Mouse (Mus musculus) intestine, embryonic 16.5 days (tissue): ENCODE measurements at regions not wholly inside any gene's neighbourhood (a gene's known extent, or its start where the extent isn't known, plus 50 kb on each side); places are given as distances from the start of the nearest gene placed in this dataset.

ENCODE experiments used
- ATAC-seq: fragments of 200-750 bp; cut with Nextera tagmentation; 2 replicates; pipeline ENCODE4 v1.8.0; 2017; ENCODE audit warnings: moderate TSS enrichment, moderate library complexity
- H3K27ac ChIP-seq: fragments of 300-500 bp; sonication (generic); 2 replicates; pipeline ENCODE4 v1.5.1; 2014; ENCODE audit warnings: mild to moderate bottlenecking, low read length
- H3K27me3 ChIP-seq: fragments of 300-500 bp; sonication (generic); replicated peaks from 2 replicates; pipeline ENCODE4 v1.6.1; 2014; ENCODE audit warnings: low read length, control low read depth, mixed read lengths; ENCODE audit not compliant: control insufficient read depth, insufficient read depth
- H3K36me3 ChIP-seq: fragments of 300-500 bp; sonication (generic); 2 replicates; pipeline ENCODE4 v1.6.1; 2014; ENCODE audit warnings: low read length, control low read depth; ENCODE audit not compliant: control insufficient read depth, insufficient read depth
- H3K4me1 ChIP-seq: fragments of 300-500 bp; sonication (generic); 2 replicates; pipeline ENCODE4 v1.6.1; 2014; ENCODE audit warnings: low read length, control low read depth, mixed read lengths; ENCODE audit not compliant: control insufficient read depth, insufficient read depth
- H3K4me2 ChIP-seq: fragments of 300-500 bp; sonication (generic); 2 replicates; pipeline ENCODE4 v1.6.1; 2014; ENCODE audit warnings: low read depth, low read length, control low read depth
- H3K4me3 ChIP-seq: fragments of 300-500 bp; sonication (generic); 2 replicates; pipeline ENCODE4 v1.5.1; 2014; ENCODE audit warnings: mild to moderate bottlenecking, low read length
- H3K9ac ChIP-seq: fragments of 300-500 bp; sonication (generic); 2 replicates; pipeline ENCODE4 v1.6.1; 2014; ENCODE audit warnings: low read depth, low read length
- H3K9me3 ChIP-seq: fragments of 300-500 bp; sonication (generic); 2 replicates; pipeline ENCODE4 v1.6.1; 2016; ENCODE audit warnings: low read length, control low read depth; ENCODE audit not compliant: control insufficient read depth
- WGBS: fragments of 180-500 bp; shearing (Covaris S2); extraction: QIAGEN DNeasy Blood & Tissue Kit; methylation state at CpG from one replicate; pipeline ENCODE4 v1.1.7; 2014; 5-methylcytosine and 5-hydroxymethylcytosine counted together

DNA sequence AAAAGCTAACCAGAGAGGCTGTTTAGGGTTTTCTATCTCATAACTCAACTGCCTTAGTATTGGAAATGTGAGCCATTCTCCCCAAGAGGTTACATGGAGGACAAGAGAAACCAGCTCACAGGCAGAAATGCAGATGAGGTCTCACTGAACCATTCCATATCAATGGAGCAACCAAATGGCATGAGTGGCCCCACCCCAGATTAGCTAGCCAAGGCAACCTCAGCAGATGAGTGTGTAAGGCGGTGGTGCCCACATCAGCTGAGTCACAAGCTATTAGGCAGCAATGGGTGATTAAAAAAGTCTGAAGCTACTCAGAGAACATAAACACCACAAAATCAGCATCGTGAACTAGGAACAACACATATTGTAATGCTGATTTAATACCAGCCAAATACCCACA lies 133.2 kb downstream of the Lpin1 start:
- ATAC-seq = no peak
- H3K4me3 ChIP-seq = no peak overlapping the region
- WGBS = 85% methylated on average over 2 of the region's 2 CpGs
- no peak overlapping the region for H3K4me2 ChIP-seq
- H3K9me3 ChIP-seq = no peaks in the 10 kb centered on the region
- no peaks in the 10 kb centered on the region for H3K27me3 ChIP-seq
- H3K27ac ChIP-seq = no peak overlapping the region
- no peaks in the 10 kb centered on the region for H3K36me3 ChIP-seq
- no peak overlapping the region for H3K9ac ChIP-seq
- H3K4me1 ChIP-seq = no peaks in the 10 kb centered on the region

DNA sequence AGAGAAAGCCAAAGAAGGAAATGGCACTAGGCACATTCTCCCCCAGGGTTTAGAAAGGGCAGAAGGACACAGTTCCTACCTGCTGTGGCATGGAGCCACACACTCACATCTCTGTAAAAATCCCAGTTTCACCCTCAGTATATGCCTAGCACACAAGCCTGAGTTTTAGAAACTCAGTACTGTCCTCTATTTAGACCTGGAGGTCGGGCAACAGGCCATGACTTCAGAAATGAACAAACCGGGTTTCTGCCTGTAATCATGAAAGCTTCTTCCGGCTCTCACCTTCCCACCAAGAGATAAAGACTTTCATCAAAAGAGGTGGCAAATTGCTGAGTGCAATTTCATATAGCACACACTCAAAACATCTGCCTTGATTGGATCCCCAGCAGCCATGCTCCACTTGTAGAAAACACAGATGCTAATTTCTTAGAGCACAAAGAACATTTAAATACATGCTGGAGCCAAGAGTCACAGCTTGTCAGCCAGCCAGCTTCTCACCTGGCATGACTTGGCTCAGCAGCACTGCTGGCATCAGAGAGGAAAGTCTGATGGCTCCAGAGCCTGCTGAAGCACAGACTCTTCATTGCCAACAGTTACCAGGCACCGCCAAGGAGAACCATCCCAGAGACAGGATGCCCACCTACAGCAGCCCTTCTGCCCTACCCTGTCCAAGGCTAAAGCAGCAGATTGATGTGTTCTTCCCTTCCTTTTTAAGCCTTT lies 136.2 kb downstream of the Lpin1 start:
- no peak overlapping the region for H3K4me2 ChIP-seq
- 84% methylated on average over 4 of the region's 4 CpGs for WGBS
- H3K4me1 ChIP-seq = no peaks in the 10 kb centered on the region
- H3K27ac ChIP-seq = no peak overlapping the region
- H3K9ac ChIP-seq = no peak overlapping the region
- no peaks in the 10 kb centered on the region for H3K36me3 ChIP-seq
- H3K4me3 ChIP-seq = no peak overlapping the region
- H3K27me3 ChIP-seq = no peaks in the 10 kb centered on the region
- no peak for ATAC-seq
- H3K9me3 ChIP-seq = no peaks in the 10 kb centered on the region

- no peak for ATAC-seq
- Histone ChIP-seq H3K36me3 (no peaks in the 10 kb centered on the region), H3K4me1 (no peaks in the 10 kb centered on the region), H3K9ac (no peak overlapping the region), H3K4me3 (no peak overlapping the region), H3K9me3 (no peaks in the 10 kb centered on the region), H3K4me2 (no peak overlapping the region), H3K27ac (no peak overlapping the region), H3K27me3 (no peaks in the 10 kb centered on the region)
- WGBS = 88% methylated on average over 6 of the region's 6 CpGs
Measured at GRCm38 (mm10) chr12:16457419-16457818, 153.3 kb downstream of the Lpin1 start.

- Histone ChIP-seq H3K4me2 (no peak overlapping the region), H3K36me3 (no peaks in the 10 kb centered on the region), H3K4me1 (no peaks in the 10 kb centered on the region), H3K9ac (no peak overlapping the region), H3K4me3 (no peak overlapping the region), H3K27ac (no peak overlapping the region), H3K27me3 (no peaks in the 10 kb centered on the region), H3K9me3 (no peaks in the 10 kb centered on the region)
- WGBS = 52% methylated on average over 3 of the region's 3 CpGs
- ATAC-seq = no peak
Measured at GRCm38 (mm10) chr12:16450771-16451435, 159.9 kb downstream of the Lpin1 start.

GRCm38 (mm10) chr12:16438717-16439116 lies 172.0 kb downstream of the Lpin1 start:
- WGBS = 92% methylated on average over 5 of the region's 5 CpGs
- H3K9ac ChIP-seq = no peak overlapping the region

GRCm38 (mm10) chr12:16436961-16437360 lies 173.8 kb downstream of the Lpin1 start:
- H3K27ac ChIP-seq = no peak overlapping the region
- no peak overlapping the region for H3K4me2 ChIP-seq
- H3K4me3 ChIP-seq = no peak overlapping the region
- WGBS = 79% methylated on average over 1 of the region's 1 CpGs
- no peaks in the 10 kb centered on the region for H3K9me3 ChIP-seq
- no peaks in the 10 kb centered on the region for H3K27me3 ChIP-seq
- ATAC-seq = no peak
- no peak overlapping the region for H3K9ac ChIP-seq
- H3K36me3 ChIP-seq = no peaks in the 10 kb centered on the region
- H3K4me1 ChIP-seq = no peaks in the 10 kb centered on the region

More at GRCm38 (mm10) chr12:16438717-16439116, 172.0 kb downstream of the Lpin1 start:
- H3K27ac ChIP-seq = no peak overlapping the region
- no peak for ATAC-seq
- no peaks in the 10 kb centered on the region for H3K4me1 ChIP-seq
- H3K36me3 ChIP-seq = no peaks in the 10 kb centered on the region
- no peaks in the 10 kb centered on the region for H3K27me3 ChIP-seq
- H3K4me2 ChIP-seq = no peak overlapping the region
- no peak overlapping the region for H3K4me3 ChIP-seq
- H3K9me3 ChIP-seq = no peaks in the 10 kb centered on the region

GRCm38 (mm10) chr12:16436255-16436654 lies 174.5 kb downstream of the Lpin1 start:
- Histone ChIP-seq H3K9ac (no peak overlapping the region), H3K27me3 (no peaks in the 10 kb centered on the region), H3K4me2 (no peak overlapping the region), H3K36me3 (no peaks in the 10 kb centered on the region), H3K27ac (no peak overlapping the region), H3K9me3 (no peaks in the 10 kb centered on the region), H3K4me3 (no peak overlapping the region), H3K4me1 (no peaks in the 10 kb centered on the region)
- 69% methylated on average over 1 of the region's 1 CpGs for WGBS
- no peak for ATAC-seq

DNA sequence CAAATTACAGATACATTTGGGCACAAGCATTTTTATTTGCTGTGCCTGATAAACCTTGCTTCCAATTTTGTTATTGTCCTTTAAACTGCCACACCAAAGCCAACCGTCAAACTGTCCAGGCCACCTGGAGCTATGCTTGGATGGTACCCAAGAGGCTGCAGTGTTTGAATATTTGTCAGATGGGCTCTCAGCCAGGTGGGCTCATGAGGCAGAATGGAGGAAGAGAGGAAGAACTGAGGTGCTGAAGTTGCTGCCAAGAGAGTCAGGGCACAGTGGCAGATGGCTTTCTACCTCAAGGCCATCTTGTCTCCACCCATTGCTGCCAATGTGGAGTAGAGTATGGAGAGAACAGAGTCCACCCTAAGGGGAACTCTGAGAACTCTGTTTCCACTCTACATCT lies 176.0 kb downstream of the Lpin1 start:
- WGBS = 85% methylated on average over 1 of the region's 1 CpGs

DNA sequence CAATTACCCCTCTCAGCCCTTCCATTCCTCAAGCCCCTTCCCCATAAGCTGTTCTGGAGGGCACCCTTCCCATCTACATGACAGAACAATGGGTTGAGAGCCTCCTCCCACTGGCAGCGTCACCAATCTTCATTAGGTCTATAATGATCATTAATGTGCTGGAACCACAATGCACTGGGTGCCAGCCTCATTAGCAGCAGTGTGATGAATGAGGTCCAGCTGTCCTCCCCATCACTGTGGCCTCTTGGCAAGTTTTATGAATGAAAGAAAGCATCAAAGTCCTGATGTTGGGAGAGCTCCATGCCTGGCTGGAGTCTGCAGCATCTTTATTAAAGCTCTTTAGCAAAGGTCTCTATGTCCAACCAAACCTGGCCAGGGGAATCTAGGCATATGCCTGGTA lies 176.5 kb downstream of the Lpin1 start:
- Histone ChIP-seq H3K36me3 (no peaks in the 10 kb centered on the region), H3K4me3 (no peak overlapping the region), H3K4me1 (no peaks in the 10 kb centered on the region), H3K9ac (no peak overlapping the region), H3K4me2 (no peak overlapping the region), H3K9me3 (no peaks in the 10 kb centered on the region), H3K27me3 (no peaks in the 10 kb centered on the region), H3K27ac (no peak overlapping the region)
- WGBS = 57% methylated on average over 1 of the region's 1 CpGs
- no peak for ATAC-seq

More for the DNA sequence above, 176.0 kb downstream of the Lpin1 start:
- no peaks in the 10 kb centered on the region for H3K4me1 ChIP-seq
- no peaks in the 10 kb centered on the region for H3K27me3 ChIP-seq
- H3K27ac ChIP-seq = no peak overlapping the region
- no peaks in the 10 kb centered on the region for H3K36me3 ChIP-seq
- no peak overlapping the region for H3K9ac ChIP-seq
- ATAC-seq = no peak
- H3K4me3 ChIP-seq = no peak overlapping the region
- no peaks in the 10 kb centered on the region for H3K9me3 ChIP-seq
- H3K4me2 ChIP-seq = no peak overlapping the region
